Mouse (Mus musculus) thymus, postnatal 25 days (tissue): Measurements from ENCODE around the gene Dph6.

Source experiments
- DNase-seq: peaks from one replicate; pipeline ENCODE4 v3.0.0; 2022

The Dph6 gene

GRCm38 (mm10) chr2:114536032-114536431, 118.7 kb downstream of the Dph6 start:
- no peak for DNase-seq

- DNase-seq = no peak
Observed at GRCm38 (mm10) chr2:114531010-114531756, 123.6 kb downstream of the Dph6 start.

GRCm38 (mm10) chr2:114520414-114520813, 134.3 kb downstream of the Dph6 start:
- no peak for DNase-seq

GRCm38 (mm10) chr2:114519907-114520306, 134.9 kb downstream of the Dph6 start:
- DNase-seq = no peak

GRCm38 (mm10) chr2:114492398-114492797, 162.4 kb downstream of the Dph6 start:
- no peak for DNase-seq

GRCm38 (mm10) chr2:114491907-114492306, 162.9 kb downstream of the Dph6 start:
- no peak for DNase-seq

- no peak for DNase-seq
Observed at GRCm38 (mm10) chr2:114486980-114487379, 167.8 kb downstream of the Dph6 start.
